Mouse (Mus musculus): ENCODE measurements around the gene Dync1i1.

DNA sequence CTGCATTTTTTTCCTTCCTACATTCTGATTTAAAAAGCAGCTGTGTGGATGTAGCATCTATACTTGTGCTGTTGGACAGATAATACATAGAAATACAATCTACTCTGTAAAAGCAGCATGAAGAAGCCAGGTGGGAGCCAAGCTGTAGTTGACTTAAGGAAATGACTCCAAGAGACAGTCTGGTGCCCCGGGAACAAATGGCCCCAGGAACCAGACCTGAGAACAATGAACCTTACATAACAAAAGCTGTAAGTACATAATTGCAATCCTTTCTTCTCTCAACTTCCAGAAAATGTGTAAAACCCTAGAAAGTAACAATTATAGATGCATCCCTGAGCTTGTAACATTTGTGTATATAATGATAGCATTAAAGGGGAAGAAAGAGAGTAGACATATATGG lies 86.6 kb downstream of the Dync1i1 start:
- TF ChIP-seq CTCF (IDR thresholded peaks at IDR 0.05; ENCODE audit: low read depth) = no peak
- TF ChIP-seq EP300 (IDR thresholded peaks at IDR 0.05; ENCODE audit: low read depth) = no peak

All from heart, postnatal 0 days (tissue).